Mouse (Mus musculus) midbrain, embryonic 14.5 days (tissue): Measurements from ENCODE around the gene Tomm20l. TPM values are rescaled to one million over a fixed set of nuclear protein-coding genes. Genes with fewer than 3 reads are reported as not detected.
"Not testable (repeated sequence)": the region's sequence is repeated elsewhere in the genome, so short reads cannot be mapped to it uniquely, and the experiment has no call there.

Experiments used
- ATAC-seq: fragments of 200-750 bp; cut with Nextera tagmentation; 2 replicates; pipeline ENCODE4 v1.8.0; 2017; ENCODE audit warnings: moderate number of reproducible peaks, moderate library complexity; ENCODE audit not compliant: low FRiP score, low TSS enrichment
- DNase-seq: peaks from one replicate; pipeline ENCODE4 v3.0.0-alpha.2; 2015
- H3K27ac ChIP-seq: fragments of 300-500 bp; sonication (generic); replicated peaks from 2 replicates; pipeline ENCODE4 v1.5.1; 2014; ENCODE audit warnings: mild to moderate bottlenecking, low read depth, low read length, moderate library complexity
- H3K27me3 ChIP-seq: fragments of 300-500 bp; sonication (generic); 2 replicates; pipeline ENCODE4 v1.6.1; 2014; ENCODE audit warnings: low read length, control low read depth, mixed read lengths; ENCODE audit not compliant: control insufficient read depth, insufficient read depth
- H3K36me3 ChIP-seq: fragments of 300-500 bp; sonication (generic); 2 replicates; pipeline ENCODE4 v1.6.1; 2014; ENCODE audit warnings: low read length, control low read depth; ENCODE audit not compliant: control insufficient read depth, insufficient read depth
- H3K4me1 ChIP-seq: fragments of 300-500 bp; sonication (generic); 2 replicates; pipeline ENCODE4 v1.6.1; 2014; ENCODE audit warnings: mild to moderate bottlenecking, antibody characterized with exemption, low read length, control low read depth; ENCODE audit not compliant: control insufficient read depth, insufficient read depth
- H3K4me2 ChIP-seq: fragments of 300-500 bp; sonication (generic); 2 replicates; pipeline ENCODE4 v1.6.1; 2014; ENCODE audit warnings: mild to moderate bottlenecking, low read length, moderate library complexity
- H3K4me3 ChIP-seq: fragments of 300-500 bp; sonication (generic); replicated peaks from 2 replicates; pipeline ENCODE4 v1.5.1; 2014; ENCODE audit warnings: low read depth, low read length
- H3K9ac ChIP-seq: fragments of 300-500 bp; sonication (generic); replicated peaks from 2 replicates; pipeline ENCODE4 v1.6.1; 2014; ENCODE audit warnings: mild to moderate bottlenecking, low read length, moderate library complexity
- H3K9me3 ChIP-seq: fragments of 300-500 bp; sonication (generic); 2 replicates; pipeline ENCODE4 v1.6.1; 2016; ENCODE audit warnings: low read length, control low read depth, mixed read lengths; ENCODE audit not compliant: control insufficient read depth
- WGBS: fragments of 180-500 bp; shearing (Covaris S2); extraction: QIAGEN DNeasy Blood & Tissue Kit; methylation state at CpG from one replicate; pipeline ENCODE4 v1.1.7; 2014; 5-methylcytosine and 5-hydroxymethylcytosine counted together
- polyA plus RNA-seq: library from polyadenylated mRNA; unstranded; fragments of >200 nt; fragmentation: Nextera tagmentation; extraction: Ambion mirVana; gene quantifications from 2 replicates; pipeline ENCODE4 v1.2.1, GENCODE M21; 2014

Tomm20l gene
- not detected in 2 replicates for polyA plus RNA-seq

DNA sequence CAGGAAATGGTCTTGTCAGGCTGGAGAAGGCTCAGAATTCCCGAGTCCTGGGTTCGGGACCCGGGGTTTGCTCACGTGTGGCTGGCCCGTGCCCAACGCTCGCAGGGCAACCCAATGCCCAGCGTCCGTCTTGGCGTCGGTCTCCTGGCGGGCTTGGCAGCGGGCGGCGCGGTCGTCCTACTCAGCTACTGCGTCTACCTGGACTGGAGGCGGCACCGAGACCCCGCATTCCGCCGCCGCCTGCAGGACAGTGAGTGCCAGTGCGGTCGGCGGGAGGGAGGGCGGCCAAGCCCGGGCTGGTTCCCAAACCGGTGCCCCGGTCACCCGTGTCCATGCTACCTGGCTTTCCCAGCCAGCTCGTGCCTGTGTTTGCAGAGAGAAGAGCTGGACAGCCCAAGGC, at the start of gene Tomm20l:
TSS of gene Tomm20l (plus strand) at position 98 of the 400 bp plus-strand sequence.
- no peak within 1 kb of the TSS for H3K27ac ChIP-seq
- no peaks in the 10 kb centered on the region for H3K36me3 ChIP-seq
- H3K27me3 ChIP-seq: no peaks in the 10 kb centered on the region
- no peak within 1 kb of the TSS for H3K9ac ChIP-seq
- WGBS: 11% methylated on average over 33 of the region's 33 CpGs
- H3K4me2 ChIP-seq: peak within 1 kb of the TSS; percentile 39
- H3K4me3 ChIP-seq: 0 out of 2 replicates have a peak within 1 kb of the TSS, but pooled peaks have one; percentile 3
- ATAC-seq (no peak), DNase-seq (peak; percentile 25)
- peaks cover 11% of the 10 kb centered on the region; the same call in 1 of the 2 replicates for H3K4me1 ChIP-seq
- H3K9me3 ChIP-seq: no peaks in the 10 kb centered on the region

DNA sequence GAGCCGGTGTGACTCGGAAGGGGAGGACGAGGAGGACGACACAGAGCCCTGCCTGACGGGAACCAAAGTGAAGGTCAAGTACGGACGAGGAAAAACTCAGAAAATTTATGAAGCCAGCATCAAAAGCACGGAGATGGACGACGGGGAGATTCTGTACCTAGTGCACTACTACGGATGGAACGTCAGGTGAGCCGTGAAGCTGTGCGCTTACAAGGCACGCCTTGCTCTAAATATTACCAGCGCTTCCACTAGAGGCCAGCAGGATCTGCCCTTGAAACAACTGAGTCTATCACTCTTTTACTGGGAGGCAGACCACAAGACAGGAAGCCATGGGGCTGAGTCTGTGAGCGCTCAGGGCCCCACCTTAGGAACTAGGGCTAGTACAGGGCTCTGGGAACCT, 41.4 kb upstream of the Tomm20l start:
- H3K4me2 ChIP-seq: no peak overlapping the region
- no peak for DNase-seq
- no peak overlapping the region for H3K27ac ChIP-seq
- no peak overlapping the region for H3K9ac ChIP-seq
- no peak overlapping the region for H3K4me3 ChIP-seq
- H3K27me3 ChIP-seq: no peaks in the 10 kb centered on the region
- H3K9me3 ChIP-seq: no peaks in the 10 kb centered on the region
- no peak for ATAC-seq
- WGBS: 94% methylated on average over 17 of the region's 17 CpGs
- H3K36me3 ChIP-seq: peaks cover 88% of the 10 kb centered on the region
- no peaks in the 10 kb centered on the region for H3K4me1 ChIP-seq

DNA sequence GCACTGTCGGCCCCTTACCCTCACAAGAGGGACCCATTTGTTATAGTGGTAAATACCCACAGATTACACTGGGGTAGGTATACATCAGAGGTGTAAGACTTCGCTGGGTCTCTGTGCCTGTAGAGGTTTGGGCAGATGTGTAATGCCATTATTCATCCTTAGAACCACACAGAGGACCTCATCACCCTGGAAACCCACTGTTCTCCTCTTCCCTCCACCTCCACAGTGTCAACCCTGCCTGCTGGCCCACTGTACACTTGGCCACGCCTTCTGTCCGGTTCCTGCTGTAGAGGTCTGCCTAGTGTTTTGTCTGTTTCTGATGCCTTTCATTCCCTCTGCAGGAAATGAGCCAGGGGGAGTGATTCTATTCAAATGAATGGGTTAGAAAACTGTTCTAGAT, 39.2 kb upstream of the Tomm20l start:
- WGBS: 95% methylated on average over 4 of the region's 4 CpGs
- no peak for ATAC-seq

DNA sequence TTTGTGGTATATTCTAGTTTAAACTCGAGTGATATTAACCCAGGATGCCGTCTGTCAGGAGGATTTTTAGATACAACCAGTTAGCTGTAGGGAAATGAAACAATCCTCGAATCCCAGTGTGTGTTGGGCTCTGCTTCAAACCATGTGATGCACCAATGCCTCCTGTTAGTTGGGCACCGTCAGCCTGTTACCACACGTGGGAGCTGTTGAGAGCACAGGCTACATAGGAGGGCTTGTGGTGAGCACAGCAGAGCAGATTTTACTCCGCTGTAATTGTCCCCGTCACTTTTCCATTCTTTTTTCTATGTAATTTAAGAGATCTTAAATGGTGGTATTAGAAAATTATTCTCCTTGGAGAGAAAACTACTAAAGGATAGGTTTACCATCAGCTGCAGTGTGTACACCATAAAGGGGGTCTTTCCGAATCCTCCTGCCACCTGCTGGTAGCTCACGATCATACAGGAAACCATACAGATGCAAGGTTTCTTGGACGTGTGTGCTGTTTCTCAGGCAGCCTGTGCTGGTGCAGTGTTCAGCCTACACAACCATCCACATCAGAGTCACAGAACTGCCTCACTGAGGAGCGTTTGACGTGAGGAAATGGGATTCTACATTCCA, 38.0 kb upstream of the Tomm20l start:
- no peaks in the 10 kb centered on the region for H3K27me3 ChIP-seq
- H3K9ac ChIP-seq: no peak overlapping the region
- no peak overlapping the region for H3K4me2 ChIP-seq
- H3K4me1 ChIP-seq: no peaks in the 10 kb centered on the region
- H3K36me3 ChIP-seq: peaks cover 80% of the 10 kb centered on the region
- no peak overlapping the region for H3K27ac ChIP-seq
- H3K9me3 ChIP-seq: no peaks in the 10 kb centered on the region
- DNase-seq: peak; percentile 70
- H3K4me3 ChIP-seq: no peak overlapping the region
- no peak for ATAC-seq
- 62% methylated on average over 12 of the region's 12 CpGs for WGBS

More for the DNA sequence above, 39.2 kb upstream of the Tomm20l start:
- H3K4me1 ChIP-seq: no peaks in the 10 kb centered on the region
- H3K36me3 ChIP-seq: peaks cover 92% of the 10 kb centered on the region
- no peak overlapping the region for H3K27ac ChIP-seq
- no peak for DNase-seq
- no peak overlapping the region for H3K4me2 ChIP-seq
- no peaks in the 10 kb centered on the region for H3K27me3 ChIP-seq
- H3K9ac ChIP-seq: no peak overlapping the region
- no peak overlapping the region for H3K4me3 ChIP-seq
- no peaks in the 10 kb centered on the region for H3K9me3 ChIP-seq

DNA sequence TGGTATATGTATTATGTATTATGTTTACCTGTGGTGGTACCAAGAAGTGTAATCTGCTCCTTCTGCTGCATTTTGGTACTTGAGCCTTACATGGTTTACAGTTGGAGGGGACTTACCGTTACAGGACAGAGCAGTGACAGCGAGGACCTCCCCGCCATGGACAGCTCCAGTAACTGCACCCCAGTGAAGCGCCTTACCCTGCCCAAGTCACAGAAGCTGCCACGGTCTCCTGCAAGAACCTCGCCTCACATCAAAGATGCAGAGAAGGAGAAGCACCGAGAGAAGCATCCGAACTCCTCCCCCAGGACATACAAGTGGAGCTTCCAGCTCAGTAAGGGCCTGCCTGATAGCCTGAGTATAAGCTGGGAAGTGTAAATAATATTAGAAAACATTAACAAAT, 24.9 kb upstream of the Tomm20l start:
- no peak overlapping the region for H3K4me2 ChIP-seq
- no peak for DNase-seq
- H3K36me3 ChIP-seq: peaks cover 27% of the 10 kb centered on the region
- no peaks in the 10 kb centered on the region for H3K27me3 ChIP-seq
- WGBS: 93% methylated on average over 8 of the region's 8 CpGs
- H3K4me3 ChIP-seq: no peak overlapping the region
- H3K4me1 ChIP-seq: no peaks in the 10 kb centered on the region
- no peak overlapping the region for H3K27ac ChIP-seq
- no peak for ATAC-seq
- H3K9me3 ChIP-seq: no peaks in the 10 kb centered on the region
- H3K9ac ChIP-seq: no peak overlapping the region

DNA sequence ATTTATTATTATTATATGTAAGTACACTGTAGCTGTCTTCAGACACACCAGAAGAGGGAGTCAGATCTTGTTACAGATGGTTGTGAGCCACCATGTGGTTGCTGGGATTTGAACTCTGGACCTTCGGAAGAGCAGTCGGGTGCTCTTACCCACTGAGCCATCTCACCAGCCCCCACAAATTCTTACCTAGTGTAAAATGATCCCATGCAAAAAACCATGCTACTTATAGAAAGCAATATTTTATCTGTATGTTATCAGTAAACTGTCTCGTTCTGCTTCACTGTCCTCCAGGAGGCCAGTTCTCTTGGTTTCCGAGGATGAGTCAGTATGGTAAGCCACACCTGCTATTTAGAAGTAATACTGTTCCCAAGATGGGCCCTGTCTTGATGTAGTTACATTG, 7.0 kb upstream of the Tomm20l start:
- H3K27me3 ChIP-seq, ATAC-seq, H3K4me1 ChIP-seq, DNase-seq, H3K4me2 ChIP-seq, H3K27ac ChIP-seq, H3K36me3 ChIP-seq, H3K9ac ChIP-seq, H3K9me3 ChIP-seq, H3K4me3 ChIP-seq: not testable (repeated sequence)
- 93% methylated on average over 4 of the region's 4 CpGs for WGBS

DNA sequence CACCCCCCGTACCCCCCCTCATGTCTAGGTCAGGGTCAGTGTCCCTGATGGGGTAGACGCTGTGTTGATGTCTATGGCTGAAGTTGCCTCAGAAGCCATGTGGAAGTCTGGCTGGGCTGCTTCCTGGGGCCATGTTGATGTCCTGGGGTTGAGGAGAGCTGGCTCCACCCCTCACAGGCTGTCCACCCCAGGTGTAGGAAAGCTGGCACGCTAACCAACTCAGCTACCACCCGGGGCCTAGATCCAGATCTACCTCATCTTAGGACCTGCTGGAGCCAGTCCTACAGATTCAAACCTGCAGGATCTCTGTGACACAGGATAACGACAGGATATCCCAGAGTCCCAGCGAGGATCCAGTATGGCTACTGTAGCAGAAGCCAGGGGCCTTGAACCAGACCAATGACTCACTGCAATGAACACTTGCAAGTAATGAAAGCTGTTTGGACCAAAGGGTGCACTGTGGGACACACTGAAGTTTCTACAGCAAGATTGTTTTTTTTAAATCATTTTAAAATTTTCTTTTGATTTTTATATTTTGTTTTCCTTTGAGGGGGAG, 3.9 kb upstream of the Tomm20l start:
- Histone ChIP-seq H3K4me2 (no peak overlapping the region), H3K27ac (no peak overlapping the region), H3K36me3 (no peaks in the 10 kb centered on the region), H3K4me3 (no peak overlapping the region), H3K4me1 (0 out of 2 replicates have a peak, but pooled peaks cover 3% of the 10 kb centered on the region), H3K27me3 (no peaks in the 10 kb centered on the region), H3K9ac (no peak overlapping the region), H3K9me3 (no peaks in the 10 kb centered on the region)
- 87% methylated on average over 6 of the region's 6 CpGs for WGBS
- ATAC-seq (no peak), DNase-seq (no peak)

DNA sequence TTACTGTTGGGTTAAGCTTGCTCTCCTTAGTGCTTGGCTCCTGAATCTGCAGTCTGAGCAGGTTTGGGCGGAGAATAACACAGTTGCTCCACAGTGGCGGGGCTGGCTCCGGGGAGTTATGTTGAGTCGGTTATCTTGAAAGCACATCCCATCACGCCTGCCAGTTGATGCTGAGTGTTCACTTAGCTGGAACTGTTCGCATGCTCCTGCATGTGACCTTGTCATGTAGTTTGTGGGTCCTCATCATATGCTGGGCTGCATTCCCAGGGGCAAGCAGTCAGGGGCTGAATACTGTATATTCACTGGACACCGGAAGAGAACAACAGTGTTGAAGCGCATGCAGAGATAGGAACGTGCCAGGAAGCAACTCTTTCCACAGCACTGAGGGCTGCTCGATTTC, 1.8 kb downstream of the Tomm20l start:
- H3K9me3 ChIP-seq: no peaks in the 10 kb centered on the region
- no peak for ATAC-seq
- H3K27me3 ChIP-seq: no peaks in the 10 kb centered on the region
- no peak for DNase-seq
- H3K36me3 ChIP-seq: no peaks in the 10 kb centered on the region
- 91% methylated on average over 10 of the region's 10 CpGs for WGBS
- H3K27ac ChIP-seq: no peak overlapping the region
- no peak overlapping the region for H3K4me3 ChIP-seq
- no peak overlapping the region for H3K4me2 ChIP-seq
- H3K9ac ChIP-seq: no peak overlapping the region
- H3K4me1 ChIP-seq: peaks cover 11% of the 10 kb centered on the region; the same call in 1 of the 2 replicates
